In genomic region chr7:96230006-96230719, GRCm38 (mm10) we compare ENCODE assay signal across 11 mouse cellular contexts. TPM values are rescaled to one million over a fixed set of nuclear protein-coding genes. Genes with fewer than 3 reads are reported as not detected.
DNase-seq lines count a peak whose midpoint lies in the region; ATAC-seq lines count a peak whose summit lies in the region.
"Had no signal": no experiment of that assay in that cellular context is flagged by ENCODE, and none has a peak within 500 bp of the region (broad histone marks: within the 10 kb centered on the region; RNA-seq: fewer than 3 reads in every experiment).

No protein-coding gene starts in this region.

- peaks cover 21% of the 10 kb centered on the region for H3K4me1 ChIP-seq in forebrain, embryonic 12.5 days
- peaks cover 16% of the 10 kb centered on the region; the same call in 1 of the 2 replicates for H3K4me1 ChIP-seq in forebrain, embryonic 14.5 days (ENCODE audit: control insufficient read depth, insufficient read depth, low read length)
- H3K4me1 ChIP-seq in kidney, embryonic 16.5 days (ENCODE audit: insufficient read depth, low read length) = peaks cover 22% of the 10 kb centered on the region

- WGBS in forebrain, embryonic 12.5 days = 75% methylated on average over 8 of the region's 8 CpGs
- WGBS in forebrain, embryonic 14.5 days = 73% methylated on average over 8 of the region's 8 CpGs
- WGBS in kidney, embryonic 16.5 days = 33% methylated on average over 8 of the region's 8 CpGs

- no peak overlapping the region for H3K4me2 ChIP-seq in forebrain, embryonic 12.5 days
- H3K4me2 ChIP-seq in forebrain, embryonic 14.5 days (ENCODE audit: low read length) = no peak overlapping the region
- peak overlapping the region; percentile 11; the same call in 1 of the 2 replicates for H3K4me2 ChIP-seq in kidney, embryonic 16.5 days (replicated peaks; ENCODE audit: low read depth, low read length)

- no peak overlapping the region for H3K4me3 ChIP-seq in forebrain, embryonic 12.5 days (replicated peaks)
- no peak overlapping the region for H3K4me3 ChIP-seq in forebrain, embryonic 14.5 days (ENCODE audit: low read depth, low read length)
- H3K4me3 ChIP-seq in kidney, embryonic 16.5 days (ENCODE audit: low read length) = no peak overlapping the region
- H3K4me3 ChIP-seq: myocyte had no signal

- H3K27ac ChIP-seq in forebrain, embryonic 12.5 days = 0 out of 2 replicates have a peak overlapping the region, but pooled peaks have one; percentile 1
- H3K27ac ChIP-seq in forebrain, embryonic 14.5 days (ENCODE audit: low read depth, low read length) = no peak overlapping the region
- H3K27ac ChIP-seq in kidney, embryonic 16.5 days (ENCODE audit: low read length) = peak overlapping the region; percentile 82

- H3K9ac ChIP-seq in forebrain, embryonic 12.5 days = no peak overlapping the region
- no peak overlapping the region for H3K9ac ChIP-seq in forebrain, embryonic 14.5 days (ENCODE audit: low read length)
- H3K9ac ChIP-seq in kidney, embryonic 16.5 days (replicated peaks; ENCODE audit: low read length) = no peak overlapping the region

- no peaks in the 10 kb centered on the region for H3K9me3 ChIP-seq in forebrain, embryonic 12.5 days
- no peaks in the 10 kb centered on the region for H3K9me3 ChIP-seq in forebrain, embryonic 14.5 days (replicated peaks; ENCODE audit: control insufficient read depth, low read length)
- H3K9me3 ChIP-seq in kidney, embryonic 16.5 days (ENCODE audit: low read length) = no peaks in the 10 kb centered on the region

- no peak for DNase-seq in forebrain, embryonic 14.5 days (ENCODE audit: low spot score)
- DNase-seq in kidney, postnatal 36 days = no peak
- peak; percentile 82 for DNase-seq in brain, adult 2 months (ENCODE audit: low read depth, low spot score)
- DNase-seq in lung, postnatal 14 days = peak; percentile 17
- no peak for DNase-seq in natural killer cell, adult 2 months (ENCODE audit: low spot score in 2 of 2)
- no peak for DNase-seq in testis, postnatal 14 days (ENCODE audit: low spot score)
- DNase-seq: cerebellum, postnatal 14 days; gastrocnemius, postnatal 14 days had no signal

- no peak for ATAC-seq in forebrain, embryonic 12.5 days (ENCODE audit: low FRiP score)
- ATAC-seq in forebrain, embryonic 14.5 days = no peak; the same call in 1 of the 2 replicates
- ATAC-seq in kidney, embryonic 16.5 days (ENCODE audit: low FRiP score, low TSS enrichment) = peak; percentile 79; the same call in 1 of the 2 replicates

- no peaks in the 10 kb centered on the region for H3K27me3 ChIP-seq in forebrain, embryonic 12.5 days
- no peaks in the 10 kb centered on the region for H3K27me3 ChIP-seq in forebrain, embryonic 14.5 days (replicated peaks; ENCODE audit: control insufficient read depth, insufficient read depth, low read length)
- no peaks in the 10 kb centered on the region for H3K27me3 ChIP-seq in kidney, embryonic 16.5 days (ENCODE audit: insufficient read depth, low read length)

- H3K36me3 ChIP-seq in forebrain, embryonic 12.5 days (replicated peaks) = no peaks in the 10 kb centered on the region
- H3K36me3 ChIP-seq in forebrain, embryonic 14.5 days (ENCODE audit: control insufficient read depth, insufficient read depth, low read length) = no peaks in the 10 kb centered on the region
- H3K36me3 ChIP-seq in kidney, embryonic 16.5 days (ENCODE audit: insufficient read depth, low read length) = no peaks in the 10 kb centered on the region

RNA-seq across cellular contexts. Expression of gene Tenm4, which starts 59.1 kb away (rescaled TPM):
- polyA plus RNA-seq in forebrain, embryonic 12.5 days (2016; fragmentation: Nextera tagmentation; extraction: Ambion mirVana) = 52.8 and 62.3 TPM in 2 replicates
- 48.9 and 70.1 TPM in 2 replicates for polyA plus RNA-seq in forebrain, embryonic 14.5 days (2014; fragmentation: Nextera tagmentation; extraction: Ambion mirVana)
- polyA plus RNA-seq in kidney, embryonic 16.5 days (2015; fragmentation: Nextera tagmentation; extraction: Ambion mirVana) = 39.7 and 43.8 TPM in 2 replicates

Comparison
In these comparisons a context has a peak if more than half of its experiments do, and no peak if none do; other contexts are left out.
1. DNase-seq: peak in brain, adult 2 months (single experiment) and lung, postnatal 14 days (single experiment); none in forebrain, embryonic 14.5 days (single experiment), kidney, postnatal 36 days (0 of 2), natural killer cell, adult 2 months (0 of 2) and testis, postnatal 14 days (single experiment).